Mouse (Mus musculus) brain, embryonic 14.5 days (tissue): ENCODE results near the gene Ift52.

Experiments used
- CTCF ChIP-seq: fragments of 200-500 bp; IDR thresholded peaks from 2 replicates; pipeline ENCODE4 v1.5.1; 2012; ENCODE audit warnings: inconsistent platforms, mild to moderate bottlenecking, moderate library complexity, borderline replicate concordance; ENCODE audit not compliant: insufficient read depth, insufficient read length; ENCODE audit errors: extremely low read depth
- POLR2A ChIP-seq: fragments of 200-500 bp; IDR thresholded peaks from 2 replicates; pipeline ENCODE4 v1.6.1; 2012; ENCODE audit warnings: mild to moderate bottlenecking, inconsistent platforms, borderline replicate concordance; ENCODE audit not compliant: poor library complexity, insufficient read depth, insufficient read length, severe bottlenecking; ENCODE audit errors: extremely low read depth

GRCm38 (mm10) chr2:163055715-163056114, 38.6 kb downstream of the Ift52 start:
- TF ChIP-seq CTCF (no peak), POLR2A (no peak)
